Mouse (Mus musculus): ENCODE measurements around the gene H1f0. TPM values are rescaled to one million over a fixed set of nuclear protein-coding genes. Genes with fewer than 3 reads are reported as not detected.
A peak's percentile ranks its signal among the peaks of the same experiment; 100 is the strongest.

Gene H1f0
- polyA plus RNA-seq, 1 experiment from 2014 or later, result 448 TPM

GRCm38 (mm10) chr15:79067631-79068030 lies 39.4 kb downstream of the H1f0 start:
- Histone ChIP-seq H3K36me3 (no peaks in the 10 kb centered on the region), H3K27ac (peak overlapping the region; percentile 70; the same call in 1 of the 2 replicates), H3K27me3 (ENCODE audit: low read depth, poor library complexity, severe bottlenecking) (no peaks in the 10 kb centered on the region), H3K9me3 (replicated peaks) (no peaks in the 10 kb centered on the region), H3K4me3 (no peak overlapping the region), H3K4me1 (peaks cover 37% of the 10 kb centered on the region)
- DNase-seq (ENCODE audit: low spot score), result no peak
- WGBS, result 75% methylated on average over 3 of the region's 3 CpGs

- H3K27me3 ChIP-seq (ENCODE audit: low read depth, poor library complexity, severe bottlenecking), result no peaks in the 10 kb centered on the region
- H3K36me3 ChIP-seq, result no peaks in the 10 kb centered on the region
- WGBS, result 85% methylated on average over 3 of the region's 3 CpGs
- H3K4me3 ChIP-seq, result no peak overlapping the region
- no peaks in the 10 kb centered on the region for H3K9me3 ChIP-seq (replicated peaks)
- H3K4me1 ChIP-seq, result peaks cover 36% of the 10 kb centered on the region
- no peak for DNase-seq (ENCODE audit: low spot score)
- H3K27ac ChIP-seq, result no peak overlapping the region
Measured at GRCm38 (mm10) chr15:79068416-79068815, 40.2 kb downstream of the H1f0 start.

GRCm38 (mm10) chr15:79071117-79072039 lies 43.1 kb downstream of the H1f0 start:
- no peaks in the 10 kb centered on the region for H3K27me3 ChIP-seq (ENCODE audit: low read depth, poor library complexity, severe bottlenecking)
- no peak for DNase-seq (ENCODE audit: low spot score)
- H3K4me3 ChIP-seq, result no peak overlapping the region
- peaks cover 7% of the 10 kb centered on the region for H3K36me3 ChIP-seq
- H3K27ac ChIP-seq, result no peak overlapping the region
- H3K9me3 ChIP-seq (replicated peaks), result no peaks in the 10 kb centered on the region
- H3K4me1 ChIP-seq, result peaks cover 31% of the 10 kb centered on the region
- 73% methylated on average over 5 of the region's 5 CpGs for WGBS

GRCm38 (mm10) chr15:79073752-79074151 lies 45.5 kb downstream of the H1f0 start:
- peaks cover 22% of the 10 kb centered on the region for H3K4me1 ChIP-seq
- H3K27ac ChIP-seq, result no peak overlapping the region
- H3K4me3 ChIP-seq, result no peak overlapping the region
- no peaks in the 10 kb centered on the region for H3K9me3 ChIP-seq (replicated peaks)
- no peak for DNase-seq (ENCODE audit: low spot score)
- peaks cover 31% of the 10 kb centered on the region for H3K36me3 ChIP-seq
- no peaks in the 10 kb centered on the region for H3K27me3 ChIP-seq (ENCODE audit: low read depth, poor library complexity, severe bottlenecking)

- peaks cover 38% of the 10 kb centered on the region for H3K36me3 ChIP-seq
- 41% methylated on average over 10 of the region's 10 CpGs for WGBS
- H3K27me3 ChIP-seq (ENCODE audit: low read depth, poor library complexity, severe bottlenecking), result no peaks in the 10 kb centered on the region
- peak overlapping the region; percentile 80 for H3K27ac ChIP-seq
- peaks cover 22% of the 10 kb centered on the region for H3K4me1 ChIP-seq
- no peak for DNase-seq (ENCODE audit: low spot score)
- peak overlapping the region; percentile 85 for H3K4me3 ChIP-seq
- H3K9me3 ChIP-seq (replicated peaks), result no peaks in the 10 kb centered on the region
Measured at GRCm38 (mm10) chr15:79074446-79074845, 46.2 kb downstream of the H1f0 start.

- Histone ChIP-seq H3K27ac (peak within 1 kb of the TSS; percentile 80), H3K4me3 (peak within 1 kb of the TSS; percentile 85), H3K4me1 (peaks cover 22% of the 10 kb centered on the region), H3K36me3 (peaks cover 44% of the 10 kb centered on the region), H3K27me3 (ENCODE audit: low read depth, poor library complexity, severe bottlenecking) (no peaks in the 10 kb centered on the region), H3K9me3 (replicated peaks) (no peaks in the 10 kb centered on the region)
- WGBS, result under 1% methylated on average over 49 of the region's 49 CpGs
- DNase-seq (ENCODE audit: low spot score), result peak; percentile 92
Measured at GRCm38 (mm10) chr15:79074913-79075532, 46.8 kb downstream of the H1f0 start, which contains the start of gene Eif3l. Gene Eif3l (plus strand): TSS chr15:79075179.

GRCm38 (mm10) chr15:79075658-79076365 lies 47.6 kb downstream of the H1f0 start:
- DNase-seq (ENCODE audit: low spot score), result no peak
- Histone ChIP-seq H3K9me3 (replicated peaks) (no peaks in the 10 kb centered on the region), H3K36me3 (peaks cover 52% of the 10 kb centered on the region), H3K27ac (peak overlapping the region; percentile 80), H3K4me3 (peak overlapping the region; percentile 85), H3K27me3 (ENCODE audit: low read depth, poor library complexity, severe bottlenecking) (no peaks in the 10 kb centered on the region), H3K4me1 (peaks cover 22% of the 10 kb centered on the region)
- 41% methylated on average over 15 of the region's 15 CpGs for WGBS

- H3K27me3 ChIP-seq (ENCODE audit: low read depth, poor library complexity, severe bottlenecking), result no peaks in the 10 kb centered on the region
- no peak overlapping the region for H3K27ac ChIP-seq
- H3K4me3 ChIP-seq, result no peak overlapping the region
- peaks cover 89% of the 10 kb centered on the region for H3K36me3 ChIP-seq
- WGBS, result 97% methylated on average over 7 of the region's 7 CpGs
- H3K9me3 ChIP-seq (replicated peaks), result no peaks in the 10 kb centered on the region
- no peak for DNase-seq (ENCODE audit: low spot score)
- peaks cover 15% of the 10 kb centered on the region for H3K4me1 ChIP-seq
Measured at GRCm38 (mm10) chr15:79079567-79079966, 51.3 kb downstream of the H1f0 start.

Small RNA genes lying within 50 kb of the gene (microRNA-seq; reads per million reads assigned to microRNA genes)
- gene Mir6956, result 1.5 reads per million

Other genes with a start within 250 kb of the H1f0 start
- 4.7 and 5.3 TPM in 2 replicates for gene Card10, start 225.4 kb upstream of the H1f0 start, polyA plus RNA-seq (2016; fragmentation: Nextera tagmentation; extraction: Ambion mirVana)
- gene Cdc42ep1, start 185.8 kb upstream of the H1f0 start, polyA plus RNA-seq (2016; fragmentation: Nextera tagmentation; extraction: Ambion mirVana), result 18.8 and 22.0 TPM in 2 replicates
- gene Lgals2, start 172.9 kb upstream of the H1f0 start, polyA plus RNA-seq (2016; fragmentation: Nextera tagmentation; extraction: Ambion mirVana), result not detected in 2 replicates
- gene Gga1, start 151.3 kb upstream of the H1f0 start, polyA plus RNA-seq (2016; fragmentation: Nextera tagmentation; extraction: Ambion mirVana), result 49.9 and 56.5 TPM in 2 replicates
- gene Gm49510, start 128.8 kb upstream of the H1f0 start, polyA plus RNA-seq (2016; fragmentation: Nextera tagmentation; extraction: Ambion mirVana), result 0.13 and 0.51 TPM in 2 replicates
- gene Sh3bp1, start 128.7 kb upstream of the H1f0 start, polyA plus RNA-seq (2016; fragmentation: Nextera tagmentation; extraction: Ambion mirVana), result 51.1 and 51.2 TPM in 2 replicates
- 37.1 and 40.8 TPM in 2 replicates for gene Pdxp, start 114.5 kb upstream of the H1f0 start, polyA plus RNA-seq (2016; fragmentation: Nextera tagmentation; extraction: Ambion mirVana)
- gene Lgals1, start 101.7 kb upstream of the H1f0 start, polyA plus RNA-seq (2016; fragmentation: Nextera tagmentation; extraction: Ambion mirVana), result 292 and 458 TPM in 2 replicates
- gene Nol12, start 93.5 kb upstream of the H1f0 start, polyA plus RNA-seq (2016; fragmentation: Nextera tagmentation; extraction: Ambion mirVana), result 70.6 and 84.9 TPM in 2 replicates
- gene Triobp, start 80.7 kb upstream of the H1f0 start, polyA plus RNA-seq (2016; fragmentation: Nextera tagmentation; extraction: Ambion mirVana), result 47.9 and 54.6 TPM in 2 replicates
- 0.13 TPM in 1 of 2 replicates, not detected in the other for gene Galr3, start 13.4 kb downstream of the H1f0 start, polyA plus RNA-seq (2016; fragmentation: Nextera tagmentation; extraction: Ambion mirVana)
- gene Ankrd54, start 34.4 kb downstream of the H1f0 start, polyA plus RNA-seq (2016; fragmentation: Nextera tagmentation; extraction: Ambion mirVana), result 73.8 and 77.9 TPM in 2 replicates
- 278 and 295 TPM in 2 replicates for gene Eif3l, start 46.7 kb downstream of the H1f0 start, polyA plus RNA-seq (2016; fragmentation: Nextera tagmentation; extraction: Ambion mirVana)
- gene Micall1, start 80.4 kb downstream of the H1f0 start, polyA plus RNA-seq (2016; fragmentation: Nextera tagmentation; extraction: Ambion mirVana), result 6.8 and 9.7 TPM in 2 replicates
- gene Polr2f, start 112.6 kb downstream of the H1f0 start, polyA plus RNA-seq (2016; fragmentation: Nextera tagmentation; extraction: Ambion mirVana), result 351 and 426 TPM in 2 replicates
- gene 1700088E04Rik, start 112.8 kb downstream of the H1f0 start, polyA plus RNA-seq (2016; fragmentation: Nextera tagmentation; extraction: Ambion mirVana), result 5.2 and 5.7 TPM in 2 replicates
- 0.75 and 1.8 TPM in 2 replicates for gene Sox10, start 136.8 kb downstream of the H1f0 start, polyA plus RNA-seq (2016; fragmentation: Nextera tagmentation; extraction: Ambion mirVana)
- gene Pick1, start 200.7 kb downstream of the H1f0 start, polyA plus RNA-seq (2016; fragmentation: Nextera tagmentation; extraction: Ambion mirVana), result 38.3 and 52.5 TPM in 2 replicates
- gene Gm49486, start 200.9 kb downstream of the H1f0 start, polyA plus RNA-seq (2016; fragmentation: Nextera tagmentation; extraction: Ambion mirVana), result 0.11 and 0.48 TPM in 2 replicates
- gene Slc16a8, start 226.3 kb downstream of the H1f0 start, polyA plus RNA-seq (2016; fragmentation: Nextera tagmentation; extraction: Ambion mirVana), result 0.16 TPM in 1 of 2 replicates, not detected in the other